Mouse (Mus musculus) heart, embryonic 13.5 days (tissue): ENCODE data around the gene P2rx2. TPM values are rescaled to one million over a fixed set of nuclear protein-coding genes. Genes with fewer than 3 reads are reported as not detected.

ENCODE experiments used
- ATAC-seq: fragments of 200-750 bp; cut with Nextera tagmentation; 2 replicates; pipeline ENCODE4 v1.8.0; 2017; ENCODE audit warnings: moderate TSS enrichment; ENCODE audit not compliant: insufficient number of reproducible peaks, low FRiP score, low TSS enrichment; ENCODE audit errors: extremely low read depth
- H3K27ac ChIP-seq: fragments of 300-500 bp; sonication (generic); replicated peaks from 2 replicates; pipeline ENCODE4 v1.5.1; 2015; ENCODE audit warnings: moderate library complexity, mild to moderate bottlenecking, inconsistent platforms
- H3K27me3 ChIP-seq: fragments of 300-500 bp; sonication (generic); replicated peaks from 2 replicates; pipeline ENCODE4 v1.6.1; 2015; ENCODE audit warnings: mild to moderate bottlenecking, inconsistent platforms
- H3K36me3 ChIP-seq: fragments of 300-500 bp; sonication (generic); 2 replicates; pipeline ENCODE4 v1.6.1; 2015; ENCODE audit warnings: mild to moderate bottlenecking, inconsistent platforms
- H3K4me1 ChIP-seq: fragments of 300-500 bp; sonication (generic); 2 replicates; pipeline ENCODE4 v1.6.1; 2015; ENCODE audit warnings: inconsistent platforms
- H3K4me2 ChIP-seq: fragments of 300-500 bp; sonication (generic); 2 replicates; pipeline ENCODE4 v1.6.1; 2015; ENCODE audit warnings: inconsistent platforms, mild to moderate bottlenecking, moderate library complexity
- H3K4me3 ChIP-seq: fragments of 300-500 bp; sonication (generic); 2 replicates; pipeline ENCODE4 v1.5.1; 2015; ENCODE audit warnings: moderate library complexity, mild to moderate bottlenecking, inconsistent platforms
- H3K9ac ChIP-seq: fragments of 300-500 bp; sonication (generic); 2 replicates; pipeline ENCODE4 v1.6.1; 2015; ENCODE audit warnings: inconsistent platforms, mild to moderate bottlenecking, moderate library complexity
- H3K9me3 ChIP-seq: fragments of 300-500 bp; sonication (generic); 2 replicates; pipeline ENCODE4 v1.6.1; 2016; ENCODE audit warnings: inconsistent platforms
- WGBS: fragments of 180-500 bp; shearing (Covaris S2); methylation state at CpG from one replicate; pipeline ENCODE4 v1.1.7; 2015; ENCODE audit warnings: mixed read lengths; 5-methylcytosine and 5-hydroxymethylcytosine counted together
- polyA plus RNA-seq: library from polyadenylated mRNA; unstranded; fragments of >200 nt; fragmentation: Nextera tagmentation; extraction: Ambion mirVana; gene quantifications from 2 replicates; pipeline ENCODE4 v1.2.1, GENCODE M21; 2015

The P2rx2 gene
- 0.51 and 0.88 TPM in 2 replicates for polyA plus RNA-seq

DNA sequence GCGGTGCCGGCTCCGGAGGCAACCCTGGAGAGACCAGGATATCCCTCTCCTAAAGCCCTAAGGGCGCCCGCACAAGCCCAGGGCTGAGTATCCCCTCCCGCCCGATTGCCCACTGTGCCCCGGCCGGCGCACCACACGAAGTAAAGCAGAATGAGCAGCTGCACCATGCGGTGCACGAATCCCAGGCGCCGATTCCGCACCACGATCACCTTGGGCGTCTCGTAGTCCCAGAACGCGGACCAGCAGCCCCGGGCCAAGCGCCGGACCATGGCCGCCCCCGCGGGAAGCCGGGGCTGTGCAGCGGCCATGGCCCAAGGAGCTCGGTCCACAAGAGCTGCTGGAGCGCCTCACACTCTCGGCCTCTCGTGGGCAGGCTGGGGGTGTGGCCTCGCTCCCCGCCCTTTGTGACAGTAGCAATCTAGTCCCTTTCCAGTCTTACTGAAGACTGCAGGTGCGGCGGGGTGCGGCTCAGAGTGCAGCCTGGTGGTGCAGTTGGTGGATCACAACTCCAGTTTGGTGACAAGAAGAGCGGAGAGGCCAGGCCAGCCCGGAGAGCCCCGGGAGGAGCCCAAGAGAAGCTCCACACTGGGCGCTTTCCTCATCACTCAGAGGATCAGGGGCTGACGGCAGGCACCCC is at the start of gene P2rx2:
TSS of gene P2rx2 (minus strand) at position 565 of the 637 bp plus-strand sequence.
- WGBS, result 2% methylated on average over 43 of the region's 43 CpGs
- Histone ChIP-seq H3K4me1 (peaks cover 18% of the 10 kb centered on the region), H3K4me3 (peak within 1 kb of the TSS; percentile 59), H3K27me3 (peaks cover 64% of the 10 kb centered on the region), H3K36me3 (peaks cover 12% of the 10 kb centered on the region), H3K4me2 (peak within 1 kb of the TSS; percentile 96), H3K9me3 (no peaks in the 10 kb centered on the region), H3K9ac (peak within 1 kb of the TSS; percentile 76), H3K27ac (no peak within 1 kb of the TSS)
- ATAC-seq, result no peak

DNA sequence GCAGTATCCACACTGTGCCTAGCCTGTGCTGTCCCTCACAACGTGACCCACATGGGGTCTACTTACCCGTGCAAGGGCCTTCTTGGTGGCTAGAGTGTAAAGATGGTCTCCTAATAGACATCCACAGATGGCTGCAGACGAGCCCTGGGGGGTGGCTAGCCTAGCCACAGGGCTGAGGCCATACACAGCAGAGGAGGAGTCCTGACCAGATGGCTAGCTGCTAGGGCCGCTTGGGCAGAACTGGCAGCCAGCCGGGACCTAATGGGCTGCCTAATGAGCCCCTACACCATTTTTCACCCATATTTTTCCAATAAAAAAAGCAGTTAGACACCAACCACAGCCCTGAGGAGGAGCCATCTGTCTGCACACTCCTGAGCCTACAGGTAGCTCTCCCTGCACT is 49.7 kb upstream of the P2rx2 start:
- Histone ChIP-seq H3K27me3 (no peaks in the 10 kb centered on the region), H3K9me3 (no peaks in the 10 kb centered on the region), H3K27ac (no peak overlapping the region), H3K36me3 (peaks cover 8% of the 10 kb centered on the region; the same call in 1 of the 2 replicates), H3K9ac (no peak overlapping the region), H3K4me3 (no peak overlapping the region), H3K4me1 (peaks cover 9% of the 10 kb centered on the region), H3K4me2 (no peak overlapping the region)
- no peak for ATAC-seq
- WGBS, result 83% methylated on average over 5 of the region's 5 CpGs

DNA sequence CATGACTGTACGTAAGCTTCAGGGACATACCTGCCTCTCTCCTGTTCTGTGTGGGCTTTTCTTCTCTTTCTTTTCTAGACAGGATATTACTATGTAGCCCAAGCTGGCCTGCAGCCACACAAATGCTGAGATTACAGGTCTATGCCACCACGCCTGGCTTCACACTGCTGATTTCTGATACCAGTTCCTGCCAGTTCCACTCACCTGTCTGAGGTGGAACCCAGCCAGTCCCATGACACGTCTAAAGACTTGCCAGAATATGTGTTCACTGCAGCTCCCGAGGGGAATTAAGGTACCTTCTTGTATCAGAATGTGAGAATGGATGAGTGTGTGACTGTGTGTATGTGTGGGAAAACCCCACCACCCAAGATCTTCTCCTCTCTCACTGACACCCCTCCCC is 47.6 kb upstream of the P2rx2 start:
- Histone ChIP-seq H3K9me3 (no peaks in the 10 kb centered on the region), H3K4me2 (no peak overlapping the region), H3K36me3 (peaks cover under 1% of the 10 kb centered on the region; the same call in 1 of the 2 replicates), H3K9ac (no peak overlapping the region), H3K27me3 (peaks cover 13% of the 10 kb centered on the region), H3K27ac (no peak overlapping the region), H3K4me1 (peaks cover 28% of the 10 kb centered on the region), H3K4me3 (no peak overlapping the region)
- WGBS, result 80% methylated on average over 4 of the region's 4 CpGs
- no peak for ATAC-seq

DNA sequence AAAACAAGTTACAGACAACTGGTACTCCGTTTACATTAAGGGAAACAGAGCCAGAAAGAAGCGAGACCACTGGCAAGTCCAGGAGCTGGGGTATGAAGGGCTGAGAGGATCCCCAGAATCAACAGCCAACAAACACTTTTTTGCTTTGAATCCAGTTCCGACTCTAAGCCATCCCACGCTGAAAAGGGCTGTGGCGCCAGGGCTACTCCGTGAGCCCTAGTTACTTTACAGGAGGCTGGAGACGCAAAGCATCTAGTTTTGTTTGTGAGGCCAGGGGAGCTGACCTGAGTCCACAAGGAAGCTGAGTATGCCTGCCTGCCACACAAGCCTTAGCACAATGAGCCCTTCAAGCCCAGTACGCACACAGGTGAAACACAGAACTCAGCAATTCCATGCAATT is 44.3 kb upstream of the P2rx2 start:
- H3K4me3 ChIP-seq, result peak overlapping the region; percentile 62
- no peaks in the 10 kb centered on the region for H3K36me3 ChIP-seq
- no peak overlapping the region for H3K27ac ChIP-seq
- ATAC-seq, result no peak
- peaks cover 34% of the 10 kb centered on the region for H3K4me1 ChIP-seq
- H3K27me3 ChIP-seq, result peaks cover 21% of the 10 kb centered on the region
- no peaks in the 10 kb centered on the region for H3K9me3 ChIP-seq
- peak overlapping the region; percentile 76 for H3K4me2 ChIP-seq
- 22% methylated on average over 8 of the region's 8 CpGs for WGBS
- H3K9ac ChIP-seq, result peak overlapping the region; percentile 79

DNA sequence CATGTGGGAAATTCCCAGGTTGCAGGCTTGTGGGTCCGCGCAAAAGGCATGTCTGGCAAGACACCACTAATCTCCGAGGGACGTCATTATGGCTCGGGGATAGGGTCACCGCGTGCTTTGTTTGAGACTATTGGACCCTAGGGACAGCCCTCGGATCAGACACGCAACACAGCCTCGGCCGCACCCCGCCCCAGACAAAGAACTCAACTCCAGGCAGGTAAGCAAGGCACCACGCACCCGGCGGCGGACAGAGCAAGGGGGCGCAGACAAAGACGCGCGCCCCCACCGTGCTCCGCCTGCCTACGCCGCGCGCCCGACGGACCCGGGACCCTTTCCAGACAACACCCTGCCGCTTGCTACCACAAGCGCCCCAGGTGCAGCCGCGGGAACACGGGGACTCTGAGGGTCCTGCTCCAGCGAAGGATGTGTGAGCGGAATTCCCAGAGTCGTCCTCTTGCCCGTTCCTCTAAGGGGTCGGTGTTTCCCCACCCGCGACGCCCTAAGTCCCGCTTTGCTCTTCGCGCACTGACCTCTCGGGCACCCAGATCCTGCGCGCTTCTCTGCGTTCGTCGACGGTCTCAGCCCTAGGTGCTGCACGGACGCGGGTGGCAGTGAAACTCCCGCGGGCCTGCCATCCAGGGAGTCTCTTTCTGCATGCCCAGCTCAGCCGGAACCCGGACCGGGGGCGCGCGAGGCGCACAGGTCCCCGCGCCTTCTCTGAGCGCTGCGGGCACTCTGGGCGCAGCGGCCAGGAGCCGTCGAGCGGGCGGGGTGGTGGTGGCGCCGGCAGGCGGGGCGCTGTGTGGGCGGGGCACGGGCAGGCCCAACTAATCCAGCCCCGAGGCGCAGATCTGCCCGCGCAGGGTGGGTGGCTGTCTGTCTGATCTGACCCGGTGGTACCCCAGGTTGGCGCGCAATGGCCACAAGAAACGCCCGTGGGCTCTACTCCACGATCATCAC is 43.6 kb upstream of the P2rx2 start:
- Histone ChIP-seq H3K9ac (peak overlapping the region; percentile 79), H3K4me2 (peak overlapping the region; percentile 76), H3K9me3 (no peaks in the 10 kb centered on the region), H3K36me3 (no peaks in the 10 kb centered on the region), H3K4me1 (peaks cover 34% of the 10 kb centered on the region), H3K4me3 (peak overlapping the region; percentile 62), H3K27me3 (peaks cover 21% of the 10 kb centered on the region), H3K27ac (no peak overlapping the region)
- 2% methylated on average over 90 of the region's 90 CpGs for WGBS
- peak; percentile 43; the same call in 1 of the 2 replicates for ATAC-seq

DNA sequence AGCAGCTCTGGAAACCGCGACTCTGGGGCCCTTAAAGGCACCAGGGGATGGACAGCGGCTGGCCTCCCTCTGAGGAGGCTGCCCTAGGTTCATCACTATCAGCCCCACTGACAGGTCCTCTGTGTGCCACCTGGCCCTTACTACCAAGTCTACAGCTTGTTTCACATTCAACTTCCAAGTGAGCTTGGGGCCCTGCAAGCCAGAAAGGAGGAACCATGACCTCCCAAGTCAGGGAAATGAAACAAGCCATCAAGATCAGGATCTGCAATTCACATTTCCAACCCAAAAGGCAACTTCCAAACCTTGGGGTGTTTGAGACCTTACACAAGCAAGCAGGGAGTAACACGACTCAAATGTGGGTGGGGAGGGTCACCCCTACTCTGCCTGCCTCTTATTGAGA is 42.3 kb upstream of the P2rx2 start:
- peaks cover 21% of the 10 kb centered on the region for H3K27me3 ChIP-seq
- no peak overlapping the region; the same call in 1 of the 2 replicates for H3K9ac ChIP-seq
- ATAC-seq, result no peak
- 34% methylated on average over 4 of the region's 4 CpGs for WGBS
- no peak overlapping the region for H3K27ac ChIP-seq
- H3K9me3 ChIP-seq, result no peaks in the 10 kb centered on the region
- peaks cover 7% of the 10 kb centered on the region for H3K36me3 ChIP-seq
- peak overlapping the region; percentile 76 for H3K4me2 ChIP-seq
- H3K4me1 ChIP-seq, result peaks cover 34% of the 10 kb centered on the region
- H3K4me3 ChIP-seq, result no peak overlapping the region

DNA sequence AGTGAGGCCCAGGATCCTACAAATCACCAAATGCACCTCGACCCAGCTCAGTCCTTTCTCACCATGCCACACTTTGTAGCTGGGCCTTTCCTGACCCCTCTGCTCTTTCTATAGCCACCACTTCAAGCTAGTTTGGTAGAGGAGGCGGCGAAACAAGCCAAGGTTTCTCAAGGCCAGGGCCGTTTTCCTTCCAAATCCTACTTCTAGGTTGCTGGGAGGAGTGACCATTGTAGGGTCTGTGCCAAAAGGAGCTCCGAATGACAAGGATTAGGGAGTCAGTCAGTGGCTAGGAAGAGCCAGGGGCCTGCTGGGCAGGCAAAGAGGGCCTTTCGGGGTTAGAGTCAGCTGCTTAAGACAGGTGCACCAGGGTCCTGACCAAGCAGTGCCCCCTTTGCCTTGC is 41.5 kb upstream of the P2rx2 start:
- Histone ChIP-seq H3K4me3 (no peak overlapping the region), H3K4me2 (no peak overlapping the region), H3K27ac (no peak overlapping the region), H3K36me3 (peaks cover 8% of the 10 kb centered on the region), H3K4me1 (peaks cover 28% of the 10 kb centered on the region), H3K9ac (no peak overlapping the region), H3K27me3 (peaks cover 21% of the 10 kb centered on the region), H3K9me3 (no peaks in the 10 kb centered on the region)
- WGBS, result 85% methylated on average over 6 of the region's 6 CpGs
- ATAC-seq, result no peak

DNA sequence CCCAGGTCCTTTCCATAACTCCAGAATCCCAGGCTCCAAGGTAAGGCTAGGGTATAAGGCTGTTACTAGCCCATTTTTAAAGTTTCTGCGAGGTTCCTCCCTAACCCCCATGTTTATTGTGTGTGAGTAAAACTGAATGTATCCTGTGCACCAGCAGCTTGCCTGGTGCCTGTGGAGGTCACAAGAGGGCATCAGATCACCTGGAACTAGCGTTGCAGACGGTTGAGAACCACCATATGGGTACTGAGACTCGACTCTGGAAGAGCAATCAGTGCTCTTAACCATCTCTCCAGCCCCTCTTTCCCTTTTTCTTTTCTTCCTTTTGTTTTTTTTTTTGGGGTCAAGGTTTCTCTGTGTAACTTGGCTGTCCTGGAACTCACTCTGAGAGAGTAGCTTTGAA is 36.8 kb upstream of the P2rx2 start:
- ATAC-seq, result no peak
- Histone ChIP-seq H3K27me3 (no peaks in the 10 kb centered on the region), H3K4me2 (no peak overlapping the region), H3K9me3 (no peaks in the 10 kb centered on the region), H3K4me1 (peaks cover 4% of the 10 kb centered on the region; the same call in 1 of the 2 replicates), H3K4me3 (no peak overlapping the region), H3K27ac (no peak overlapping the region), H3K9ac (no peak overlapping the region), H3K36me3 (peaks cover 52% of the 10 kb centered on the region)
- WGBS, result 86% methylated on average over 4 of the region's 4 CpGs

DNA sequence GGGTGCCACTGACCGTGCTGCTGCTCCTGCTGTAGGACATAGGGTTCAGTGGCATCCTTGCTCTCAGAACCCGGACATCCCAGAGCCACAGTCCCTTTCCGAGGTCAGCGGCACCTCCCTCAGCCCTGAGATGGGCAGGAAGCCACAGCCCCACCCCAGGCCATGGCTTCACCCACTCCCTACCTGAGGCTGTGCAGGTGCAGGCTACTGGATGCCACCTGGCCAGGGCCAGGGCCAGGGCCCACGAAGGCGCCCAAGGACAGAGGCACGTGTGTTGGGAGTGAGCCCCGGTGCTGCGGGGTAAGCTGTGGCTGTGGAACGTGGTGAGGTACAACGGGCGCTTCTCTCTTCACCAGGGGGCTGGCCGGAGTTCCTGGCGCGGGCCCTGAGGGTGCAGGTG is 36.1 kb upstream of the P2rx2 start:
- Histone ChIP-seq H3K4me2 (no peak overlapping the region), H3K4me1 (peaks cover 4% of the 10 kb centered on the region; the same call in 1 of the 2 replicates), H3K9me3 (no peaks in the 10 kb centered on the region), H3K9ac (no peak overlapping the region), H3K27ac (no peak overlapping the region), H3K36me3 (peaks cover 59% of the 10 kb centered on the region), H3K4me3 (no peak overlapping the region), H3K27me3 (no peaks in the 10 kb centered on the region)
- 86% methylated on average over 15 of the region's 15 CpGs for WGBS
- ATAC-seq, result no peak

DNA sequence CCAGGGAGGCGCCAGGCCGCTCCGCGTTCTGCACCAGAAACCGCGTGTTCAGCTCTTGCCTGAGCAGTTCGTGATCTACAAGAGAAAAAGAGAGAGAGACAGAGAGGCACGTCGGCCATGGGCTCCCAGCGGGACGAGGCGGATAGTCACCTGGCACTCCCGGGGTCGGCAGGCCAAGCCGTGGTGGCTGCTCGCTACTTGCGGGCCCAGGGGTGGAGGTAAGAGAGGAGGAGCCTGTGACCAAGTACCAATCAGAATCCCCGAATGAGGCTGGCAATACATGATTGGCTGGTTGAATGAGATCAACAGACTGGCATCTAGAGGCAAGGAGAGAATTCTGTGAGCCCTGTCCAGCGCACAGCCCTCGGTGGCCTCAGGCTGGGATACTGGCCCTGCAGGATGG is 35.2 kb upstream of the P2rx2 start:
- no peak overlapping the region for H3K9ac ChIP-seq
- peaks cover 68% of the 10 kb centered on the region for H3K36me3 ChIP-seq
- no peak overlapping the region for H3K27ac ChIP-seq
- peak overlapping the region; percentile 40 for H3K4me2 ChIP-seq
- ATAC-seq, result no peak
- 29% methylated on average over 20 of the region's 20 CpGs for WGBS
- H3K27me3 ChIP-seq, result no peaks in the 10 kb centered on the region
- peaks cover 4% of the 10 kb centered on the region; the same call in 1 of the 2 replicates for H3K4me1 ChIP-seq
- no peaks in the 10 kb centered on the region for H3K9me3 ChIP-seq
- no peak overlapping the region for H3K4me3 ChIP-seq

DNA sequence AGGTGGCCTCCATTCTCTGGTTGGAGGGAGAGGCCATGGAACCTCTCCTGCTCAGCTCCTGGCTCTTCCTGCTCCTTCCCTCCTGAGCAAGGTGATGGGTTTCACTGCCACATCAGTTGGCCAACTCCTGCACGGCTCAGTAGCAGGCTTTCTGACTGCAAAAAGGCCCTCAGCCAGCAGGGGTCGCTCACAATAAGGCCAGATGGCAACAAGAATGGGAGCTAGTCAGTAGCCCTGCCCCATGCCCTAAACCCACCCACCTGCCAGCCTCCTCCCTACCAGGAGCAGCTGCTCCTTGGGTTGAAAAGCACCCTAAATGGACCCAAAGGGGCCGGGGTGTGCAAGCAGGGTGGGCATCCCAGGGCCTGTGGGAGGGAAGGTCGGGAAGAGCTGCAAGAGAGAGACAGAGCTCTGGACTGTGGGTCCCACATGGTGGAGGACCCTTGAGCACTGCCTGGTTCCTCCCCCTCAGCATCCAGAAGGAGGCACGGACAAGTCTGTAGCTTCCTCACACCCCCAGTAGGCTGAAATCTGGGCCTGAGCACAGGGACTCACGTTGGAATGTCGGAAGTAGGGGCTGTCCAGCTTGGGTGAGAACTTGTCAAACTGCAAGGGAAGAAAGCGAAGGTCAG is 33.9 kb upstream of the P2rx2 start:
- no peak for ATAC-seq
- peaks cover 71% of the 10 kb centered on the region for H3K36me3 ChIP-seq
- H3K4me3 ChIP-seq, result no peak overlapping the region
- no peak overlapping the region for H3K9ac ChIP-seq
- H3K4me1 ChIP-seq, result peaks cover 4% of the 10 kb centered on the region; the same call in 1 of the 2 replicates
- no peaks in the 10 kb centered on the region for H3K9me3 ChIP-seq
- WGBS, result 52% methylated on average over 8 of the region's 8 CpGs
- no peak overlapping the region for H3K4me2 ChIP-seq
- no peak overlapping the region for H3K27ac ChIP-seq
- H3K27me3 ChIP-seq, result no peaks in the 10 kb centered on the region
